Mouse (Mus musculus): ENCODE results near the gene Hapln1.

DNA sequence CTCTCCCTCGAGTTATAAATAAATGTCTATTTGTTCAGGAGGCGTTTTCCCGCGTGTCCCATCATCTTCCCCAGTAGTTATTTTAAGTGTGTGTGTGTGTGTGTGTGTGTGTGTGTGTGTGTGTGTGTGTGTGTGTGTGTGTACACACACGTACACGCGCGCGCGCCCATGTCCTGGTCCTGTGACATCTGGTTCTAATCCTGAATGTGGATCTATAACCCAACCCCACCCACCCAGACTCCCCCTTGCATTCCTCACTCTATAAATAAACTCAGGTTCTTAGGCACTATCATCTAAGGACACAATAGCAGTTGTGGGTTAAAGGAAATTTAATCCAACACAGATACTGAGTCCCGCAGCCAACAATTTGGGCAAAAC is 280 bp downstream of the Hapln1 start:
- no peak for TF ChIP-seq CTCF (IDR thresholded peaks at IDR 0.05; ENCODE audit: low read depth, low read length)
- TF ChIP-seq GATA2 (IDR thresholded peaks at IDR 0.05; ENCODE audit: borderline replicate concordance, low read depth, low read length), result no peak
- TF ChIP-seq POLR2AphosphoS5 (IDR thresholded peaks at IDR 0.05; ENCODE audit: insufficient replicate concordance, low read depth, low read length), result no peak

All from G1E (cell line).